Mouse (Mus musculus): ENCODE data around the gene Dph1. TPM values are rescaled to one million over a fixed set of nuclear protein-coding genes. Genes with fewer than 3 reads are reported as not detected.
"Not testable (repeated sequence)": the region's sequence is repeated elsewhere in the genome, so short reads cannot be mapped to it uniquely, and the experiment has no call there.

Dph1 gene
- total RNA-seq, 2 experiments from 2014 or later = 10.0 to 11.4 TPM

- DNase-seq (ENCODE audit: low spot score in 2 of 2) = not testable (repeated sequence)
These were observed 16.5 kb downstream of the Dph1 start for GRCm38 (mm10) chr11:75174574-75174973.

DNA sequence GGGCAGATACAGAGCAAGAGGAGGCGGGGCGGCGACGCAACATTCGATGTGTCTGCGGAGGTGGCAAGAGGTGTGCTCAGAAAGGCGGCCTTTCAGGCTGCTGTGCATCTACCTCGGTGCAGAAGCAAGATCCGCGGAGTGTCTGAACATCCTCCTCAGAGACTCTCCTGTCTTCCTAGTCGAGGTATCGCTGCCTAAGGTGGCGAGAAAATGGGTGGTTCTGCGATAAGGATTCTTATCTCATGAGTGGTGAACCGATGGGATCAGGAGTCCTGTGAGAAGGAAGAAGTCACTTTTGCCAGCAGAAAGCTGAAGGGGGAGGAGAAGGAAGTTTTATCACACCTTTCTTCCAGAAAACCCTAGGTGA is 17.3 kb downstream of the Dph1 start:
- peak in 1 of 2 experiments; percentile 9 for DNase-seq (ENCODE audit: low spot score in 2 of 2)

GRCm38 (mm10) chr11:75173095-75173798 is 17.8 kb downstream of the Dph1 start:
- DNase-seq (ENCODE audit: low spot score in 2 of 2) = peak; percentile 52 to 73

GRCm38 (mm10) chr11:75172151-75173094 is 18.6 kb downstream of the Dph1 start:
- peak in 1 of 2 experiments; percentile 19 for DNase-seq (ENCODE audit: low spot score in 2 of 2)

DNA sequence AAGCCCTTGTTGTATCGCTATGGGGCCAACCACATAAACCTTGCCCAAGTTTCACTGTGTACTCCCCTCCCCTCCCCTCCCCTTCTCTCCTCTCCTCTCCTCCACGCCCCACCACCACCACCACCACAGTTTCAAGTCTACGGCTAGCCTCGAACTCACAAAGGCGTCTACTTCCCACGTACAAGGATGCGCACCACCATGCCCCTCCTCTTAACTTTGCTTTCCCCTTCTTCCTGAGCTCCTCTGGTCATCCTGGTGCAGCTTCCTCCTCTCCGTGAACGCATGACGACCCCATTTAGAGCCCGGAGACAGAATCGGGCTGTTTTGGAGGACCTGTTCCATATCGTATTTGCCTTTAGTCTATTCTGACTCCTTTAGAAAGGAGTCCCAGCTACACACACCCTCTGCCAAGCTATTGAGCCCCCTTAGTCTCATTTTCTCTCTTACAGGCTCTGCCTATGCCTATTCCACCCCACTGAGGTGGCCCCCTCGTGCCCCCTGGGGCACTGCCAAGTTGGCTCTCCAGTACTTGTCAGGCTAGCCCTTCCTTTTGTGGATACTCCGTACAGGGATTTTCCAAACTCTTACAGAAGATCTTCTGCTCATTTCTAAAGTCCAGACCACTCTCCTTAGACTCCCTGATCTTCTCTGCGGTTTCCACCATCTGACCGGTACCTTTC is 19.7 kb downstream of the Dph1 start:
- DNase-seq (ENCODE audit: low spot score in 2 of 2) = peak in 1 of 2 experiments; percentile 9

- DNase-seq (ENCODE audit: low spot score in 2 of 2) = peak; percentile 78 to 92
These were observed 20.8 kb downstream of the Dph1 start for GRCm38 (mm10) chr11:75170136-75170751.

GRCm38 (mm10) chr11:75169405-75170080 is 21.5 kb downstream of the Dph1 start, which contains the start of gene Hic1:
TSS of gene Hic1 (minus strand) at chr11:75169519.
- peak in 1 of 2 experiments; percentile 37 for DNase-seq (ENCODE audit: low spot score in 2 of 2)

DNA sequence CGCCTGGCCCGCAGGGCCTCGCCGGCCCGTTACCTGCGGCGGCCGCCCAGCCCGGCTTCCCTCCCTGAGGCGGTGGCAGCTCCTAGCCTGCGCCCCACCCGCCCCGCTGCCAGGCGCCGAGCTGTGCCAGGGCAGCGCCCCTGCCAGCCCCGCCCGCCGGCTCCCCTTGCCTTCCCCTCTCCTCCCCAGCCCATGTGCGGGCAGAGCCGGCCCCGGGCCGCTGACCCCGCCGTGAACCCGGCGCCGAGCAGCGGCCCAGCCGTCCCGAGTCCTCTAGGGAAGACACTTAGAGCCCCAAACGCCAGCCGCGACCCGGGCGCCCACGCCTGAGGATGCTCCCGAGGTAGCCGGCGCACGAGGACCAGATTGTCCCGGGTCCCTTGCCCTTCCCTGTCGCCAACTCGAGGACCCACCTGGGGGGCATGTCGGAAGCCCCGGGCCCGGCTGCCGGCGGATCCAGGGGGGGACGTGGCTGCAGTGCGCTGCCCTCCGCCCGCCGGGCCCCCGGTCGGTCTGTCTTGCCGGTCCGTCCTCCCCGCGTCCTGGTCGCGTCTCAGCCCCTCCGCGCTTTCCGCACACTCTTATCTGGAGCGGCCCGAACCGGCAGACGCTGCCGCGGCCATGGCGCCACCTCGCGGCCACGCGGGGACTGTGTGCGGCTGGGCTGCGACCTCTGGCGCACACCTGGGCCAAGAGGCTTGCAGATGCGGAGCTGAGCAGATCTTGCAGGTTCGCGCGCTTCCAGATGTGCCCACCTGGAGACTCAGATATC is 22.3 kb downstream of the Dph1 start:
- peak; percentile 85 to 89 for DNase-seq (ENCODE audit: low spot score in 2 of 2)

DNA sequence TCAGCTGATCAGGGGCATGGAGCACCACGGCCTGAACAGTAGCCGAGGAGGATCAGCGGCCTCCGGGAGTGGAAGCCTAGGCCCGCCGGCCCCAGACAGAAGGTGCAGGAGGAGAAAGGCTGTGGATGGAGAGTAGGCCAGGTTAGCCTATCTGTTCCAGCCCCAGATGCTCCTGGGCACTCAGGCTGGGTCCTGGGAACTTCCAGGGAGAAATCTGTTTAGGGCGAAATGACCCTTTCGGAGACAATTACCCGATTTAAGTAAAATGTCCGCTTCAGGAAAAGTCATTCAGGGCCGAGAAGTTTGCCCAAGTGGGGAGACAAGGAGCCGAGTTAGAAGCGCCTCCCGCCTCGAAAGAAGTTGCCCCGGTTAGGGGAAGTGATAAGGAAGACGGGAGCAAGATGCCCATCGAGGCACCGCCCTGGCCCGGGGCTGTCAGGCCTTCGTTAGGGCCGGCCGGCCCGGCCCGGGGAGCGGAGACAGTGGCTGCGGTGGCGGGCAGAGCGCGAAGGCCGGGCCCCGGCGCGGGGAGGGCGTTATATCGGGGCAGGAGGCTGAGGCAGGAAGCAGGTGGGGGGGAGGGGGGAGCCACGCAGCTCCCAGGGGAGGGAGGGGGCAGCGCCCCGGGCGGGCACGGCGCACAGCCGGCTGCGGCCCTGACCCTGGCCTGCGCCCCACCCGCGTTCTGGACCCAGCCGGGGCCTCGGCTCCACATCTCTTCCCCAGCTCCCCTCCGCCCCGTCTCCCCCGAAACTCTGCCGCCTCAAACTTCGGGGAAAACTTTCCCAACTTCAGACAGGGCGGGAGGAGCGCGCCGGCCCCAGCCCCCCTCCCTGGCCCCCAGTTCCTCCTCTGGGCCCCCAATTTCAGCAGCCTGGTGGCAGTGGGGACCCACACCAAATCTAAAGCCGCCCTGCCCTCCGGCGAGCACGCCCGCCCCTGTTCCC is 23.1 kb downstream of the Dph1 start:
- peak in 1 of 2 experiments; percentile 63 for DNase-seq (ENCODE audit: low spot score in 2 of 2)

GRCm38 (mm10) chr11:75166861-75167642 is 24.0 kb downstream of the Dph1 start:
- peak in 1 of 2 experiments; percentile 48 for DNase-seq (ENCODE audit: low spot score in 2 of 2)

- DNase-seq (ENCODE audit: low spot score in 2 of 2) = peak in 1 of 2 experiments; percentile 52
These were observed 24.7 kb downstream of the Dph1 start for GRCm38 (mm10) chr11:75166193-75166842.

DNA sequence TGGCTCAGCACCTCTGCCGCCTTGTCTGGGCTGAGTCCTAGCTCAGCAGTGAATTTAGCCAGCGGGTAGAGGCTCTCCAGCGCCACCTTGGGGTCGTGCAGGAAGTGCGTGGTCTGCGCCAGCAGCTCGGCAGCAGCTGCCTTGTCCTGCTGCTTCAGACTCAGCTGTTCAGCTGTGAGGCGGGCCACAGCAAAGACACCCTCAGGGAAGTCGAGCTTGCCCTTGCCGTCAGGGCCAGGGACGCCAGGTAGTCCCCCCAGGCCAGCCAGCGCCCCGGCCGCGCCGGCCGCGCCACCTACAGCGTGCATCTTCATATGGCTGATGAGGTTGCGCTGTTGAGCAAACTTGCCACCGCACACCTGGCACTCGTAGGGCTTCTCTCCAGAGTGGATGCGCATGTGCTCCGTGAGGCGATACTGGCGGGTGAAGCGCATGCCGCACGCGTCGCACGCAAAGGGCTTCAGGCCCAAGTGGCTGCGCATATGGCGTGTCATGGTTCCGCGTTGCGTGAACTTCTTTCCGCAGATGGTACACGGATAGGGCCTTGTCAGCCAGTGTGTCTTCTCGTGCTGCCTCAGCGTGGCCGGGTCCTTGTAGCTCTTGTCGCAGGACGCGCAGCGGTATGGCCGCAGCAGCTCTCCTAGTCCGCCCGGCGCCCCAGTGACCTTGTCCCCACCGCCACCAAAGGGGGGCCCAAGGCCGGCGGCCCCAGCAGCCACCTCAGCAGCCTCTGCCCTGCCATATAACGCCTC is 25.4 kb downstream of the Dph1 start:
- DNase-seq (ENCODE audit: low spot score in 2 of 2) = peak; percentile 60 to 78

- DNase-seq (ENCODE audit: low spot score in 2 of 2) = peak in 1 of 2 experiments; percentile 29
These were observed 26.3 kb downstream of the Dph1 start for GRCm38 (mm10) chr11:75164750-75165149.

DNA sequence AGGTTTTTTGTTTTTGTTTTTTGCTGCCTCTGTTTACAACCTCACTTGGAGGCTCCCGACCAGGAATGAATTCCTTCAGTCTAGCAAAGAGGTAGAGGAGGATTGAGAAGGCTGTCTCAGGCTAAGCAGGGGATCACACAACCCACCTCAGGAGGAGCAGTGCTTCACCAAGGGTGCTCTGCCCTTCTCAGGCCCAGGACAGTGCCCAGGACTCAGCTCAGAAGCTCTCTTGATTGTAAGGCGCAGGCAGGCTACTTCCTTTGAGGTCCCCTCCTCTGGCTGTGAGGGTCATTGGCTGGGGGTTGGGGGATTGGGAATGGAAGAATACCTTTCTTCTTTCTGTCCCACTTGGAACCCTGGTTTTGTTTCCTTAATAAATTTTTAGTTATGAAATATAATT is 27.0 kb downstream of the Dph1 start:
- DNase-seq (ENCODE audit: low spot score in 2 of 2) = peak in 1 of 2 experiments; percentile 6

DNA sequence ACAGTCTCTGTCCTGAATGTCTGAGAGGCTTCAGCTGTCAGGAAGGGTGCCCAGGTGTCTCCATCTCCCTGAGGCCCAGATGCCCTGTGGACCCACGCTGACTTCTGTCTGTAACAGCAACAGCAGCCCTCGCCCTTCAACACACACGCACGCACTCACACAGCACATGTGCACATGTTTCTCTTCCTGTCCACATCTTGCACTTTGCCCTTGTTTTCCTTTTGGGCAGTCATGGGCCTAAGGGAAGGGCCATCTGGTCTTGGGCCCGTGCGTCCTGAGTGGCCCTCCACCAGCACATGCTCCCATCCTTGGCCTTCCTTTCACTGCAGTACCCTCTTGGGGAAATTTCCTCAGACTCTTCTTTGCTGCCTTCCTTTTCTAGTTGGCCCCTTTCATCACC is 27.7 kb downstream of the Dph1 start:
- peak in 1 of 2 experiments; percentile 8 for DNase-seq (ENCODE audit: low spot score in 2 of 2)

DNA sequence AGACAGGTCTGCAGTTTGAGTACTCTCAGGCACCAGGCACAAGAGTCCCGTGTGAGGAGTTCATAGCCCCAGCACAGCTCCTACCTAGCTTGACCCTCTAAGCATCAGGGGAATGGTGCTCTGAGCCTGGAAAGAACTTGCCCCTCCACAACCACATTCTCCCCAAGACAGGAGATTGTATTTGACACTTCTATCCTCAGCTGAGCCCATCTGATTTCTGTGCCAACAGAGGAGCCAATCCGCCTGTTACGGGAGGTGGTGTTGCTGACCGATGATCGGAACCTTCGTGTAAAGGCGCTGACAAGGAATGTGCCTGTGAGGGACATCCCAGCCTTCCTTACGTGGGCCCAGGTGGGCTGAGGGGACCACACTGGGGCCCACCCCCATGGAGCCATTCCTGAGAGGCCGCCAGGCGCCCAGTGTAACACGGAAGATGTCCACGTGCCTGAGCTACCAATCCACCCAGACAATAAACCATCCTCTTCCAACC is 28.4 kb downstream of the Dph1 start:
- DNase-seq (ENCODE audit: low spot score in 2 of 2) = peak in 1 of 2 experiments; percentile 17

Data from gastrocnemius, postnatal 4 days (tissue).